Mouse (Mus musculus) liver, postnatal 0 days (tissue): ENCODE results near the gene Utp14b.

Source experiments
- CTCF ChIP-seq: sonication (generic); IDR thresholded peaks from 2 replicates; pipeline ENCODE4 v1.5.1; 2016; ENCODE audit warnings: antibody characterized with exemption, low read depth
- EP300 ChIP-seq: IDR thresholded peaks from 2 replicates; pipeline ENCODE4 v1.6.1; 2016; ENCODE audit warnings: antibody characterized with exemption, low read depth, mild to moderate bottlenecking

DNA sequence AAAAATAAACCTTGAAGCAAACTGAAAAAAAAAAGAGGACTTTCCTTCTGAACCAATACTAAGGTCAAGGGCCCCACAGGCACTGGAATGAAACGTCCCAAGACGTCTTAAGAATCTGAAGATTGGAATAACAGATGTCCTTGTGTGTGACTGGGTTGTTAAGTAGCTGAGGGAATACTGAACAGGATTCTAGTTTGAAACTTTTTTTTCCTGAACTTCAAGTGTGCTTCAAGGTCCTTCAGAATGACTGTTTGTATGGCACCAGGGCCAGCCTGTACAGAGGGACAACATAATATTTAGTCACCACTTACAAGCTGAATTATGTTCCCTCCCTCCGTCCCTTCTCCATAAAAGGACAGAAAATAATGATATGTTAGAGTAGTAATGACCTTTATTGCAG, 23.4 kb upstream of the Utp14b start:
- TF ChIP-seq CTCF: no peak
- TF ChIP-seq EP300: no peak
